Mouse (Mus musculus): Measurements from ENCODE around the gene Ptpn20.

Ptpn20 gene

DNA sequence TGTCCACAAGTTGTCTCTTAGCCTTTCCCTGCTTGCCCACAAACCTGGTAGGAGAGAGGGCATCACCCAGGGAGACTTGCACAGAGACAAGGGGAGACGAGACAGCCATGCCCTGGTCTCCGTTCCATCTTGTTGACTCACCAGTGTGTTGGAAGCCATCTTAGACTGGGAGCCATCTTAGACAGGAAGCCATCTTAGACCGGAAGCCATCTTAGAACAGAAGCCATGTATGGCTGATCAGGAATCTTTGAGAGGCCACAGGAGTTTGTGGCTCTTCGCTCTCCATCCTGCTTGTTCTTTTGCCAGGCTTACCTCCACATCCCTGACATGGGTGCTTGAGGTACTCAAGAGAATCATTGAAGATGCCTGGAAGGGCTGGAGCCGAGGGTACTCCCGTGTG lies 89.0 kb downstream of the Ptpn20 start:
- no peak for DNase-seq

DNA sequence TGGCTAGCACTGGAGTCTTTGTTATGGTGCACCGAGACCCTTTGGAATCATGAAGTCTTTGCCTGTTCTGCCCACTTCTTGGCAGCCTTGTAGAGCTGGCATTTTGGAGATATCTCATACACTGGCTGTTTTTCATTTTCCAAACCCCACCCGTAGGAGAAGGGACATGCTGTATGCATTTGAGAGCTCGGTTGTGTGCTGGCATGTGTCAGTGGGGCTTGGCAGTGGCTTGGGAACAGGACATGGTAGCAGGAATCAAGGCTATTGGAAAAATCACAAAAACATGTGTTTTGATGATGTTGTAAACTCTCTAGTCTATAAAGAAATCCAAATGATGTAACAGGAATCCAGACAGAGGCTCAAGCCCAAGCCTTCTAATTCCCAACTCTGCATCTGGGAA lies 89.7 kb downstream of the Ptpn20 start:
- no peak for DNase-seq

DNA sequence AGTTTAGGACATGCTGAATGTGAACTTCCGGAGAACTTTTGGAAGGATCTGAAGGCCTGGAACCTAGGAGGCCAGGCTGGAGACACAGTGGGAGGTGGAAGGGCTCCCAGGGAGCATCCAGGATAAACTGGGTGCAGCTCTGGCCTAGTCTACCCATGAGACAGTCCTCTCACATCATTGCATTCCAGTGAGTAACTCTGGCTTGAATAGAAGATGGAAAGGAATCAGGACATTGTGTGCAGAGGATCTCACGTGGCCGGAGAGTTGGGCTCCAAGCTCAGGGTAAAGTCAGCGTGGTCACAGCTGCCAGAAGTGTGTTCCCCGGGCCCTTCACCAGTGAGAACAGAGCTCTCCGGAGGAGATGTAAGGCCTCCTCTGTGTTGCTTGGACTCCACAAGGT lies 91.6 kb downstream of the Ptpn20 start:
- DNase-seq: peak in 1 of 2 experiments; percentile 25

DNA sequence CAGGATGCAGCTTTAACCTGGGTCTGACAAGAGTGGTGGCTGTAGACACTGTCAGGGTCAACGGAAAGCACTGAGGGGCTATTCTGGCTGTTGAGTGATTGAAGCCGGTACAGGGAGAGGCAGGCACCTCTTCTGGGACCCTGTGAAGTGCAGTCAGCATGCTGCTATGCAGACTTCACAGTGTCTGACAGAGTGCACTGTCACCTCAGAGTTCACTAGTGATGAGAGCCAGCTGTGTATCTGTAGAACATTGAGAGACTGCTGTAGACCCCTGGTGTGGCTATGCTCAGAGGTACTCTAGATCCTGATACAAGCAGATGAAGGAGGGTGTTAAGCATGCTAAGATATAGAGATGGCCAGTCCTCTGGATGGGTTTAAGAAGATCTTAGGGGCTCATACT lies 93.8 kb downstream of the Ptpn20 start:
- no peak for DNase-seq

DNA sequence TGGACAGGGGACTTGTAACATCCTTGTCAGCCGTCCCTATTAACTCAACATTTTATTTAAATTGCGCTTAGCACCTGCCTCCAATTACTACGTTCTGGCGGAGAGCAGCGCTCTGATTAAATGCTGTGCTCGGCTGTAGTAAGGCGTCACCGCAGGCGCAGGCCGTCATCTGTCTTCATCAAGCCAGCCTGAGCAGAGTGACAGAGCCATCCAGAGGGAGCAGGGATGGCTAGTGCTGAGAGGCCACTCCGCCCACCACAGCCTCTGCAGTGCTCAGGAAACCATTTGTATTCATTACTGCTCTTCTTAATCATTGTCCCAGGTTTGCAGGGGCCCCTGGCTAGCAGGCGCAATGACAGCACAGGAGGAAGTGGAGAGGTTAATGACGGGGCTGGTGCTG lies 94.7 kb downstream of the Ptpn20 start:
- DNase-seq: no peak

DNA sequence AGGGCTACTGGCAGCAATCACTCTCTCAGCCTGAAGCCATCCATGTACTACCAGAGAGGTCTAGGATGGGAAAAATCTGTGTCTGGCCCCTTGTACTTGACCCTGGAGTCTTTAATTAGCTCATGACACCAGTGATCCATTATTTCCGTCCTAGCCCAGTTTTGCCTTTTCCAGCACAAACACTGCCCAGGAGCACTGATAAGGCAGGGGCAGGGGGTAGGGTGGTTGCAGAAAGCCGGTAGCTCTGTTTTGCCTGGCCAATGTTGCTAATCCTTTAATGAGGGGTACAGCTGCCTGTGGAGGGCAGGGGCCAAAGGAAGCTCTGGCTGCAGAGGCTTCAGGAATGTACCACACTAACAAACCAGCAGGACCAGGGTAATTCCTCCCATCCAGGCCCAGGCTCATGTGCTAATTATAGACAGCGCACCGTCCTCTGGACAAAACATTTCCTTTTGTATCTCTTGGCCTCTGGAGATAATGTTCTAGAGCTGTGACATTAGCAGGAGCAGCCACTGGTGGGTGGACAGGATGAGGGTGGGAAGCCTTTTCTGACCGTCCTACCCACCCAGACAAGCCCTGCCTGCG lies 98.5 kb downstream of the Ptpn20 start:
- DNase-seq: peak; percentile 49 to 81

DNA sequence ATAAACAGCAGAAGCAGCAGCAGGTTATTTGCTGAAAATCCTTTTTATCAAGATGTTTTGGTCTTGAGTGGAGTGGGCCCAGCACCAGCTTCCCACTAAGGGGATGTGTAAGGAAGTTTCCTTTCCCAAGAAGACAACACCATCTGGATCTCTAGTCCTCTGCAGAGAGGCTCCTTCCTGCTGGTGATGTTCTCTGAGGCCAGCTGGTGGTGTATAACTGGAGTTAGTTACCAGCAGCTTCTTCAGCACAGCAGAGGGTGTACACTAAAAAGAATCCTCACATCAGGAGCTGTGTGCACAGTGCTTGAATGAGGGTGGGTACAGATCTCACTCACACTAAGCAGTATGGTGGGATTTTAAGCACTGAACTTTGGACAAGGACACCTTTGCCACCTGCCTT lies 100.0 kb downstream of the Ptpn20 start:
- peak in 1 of 2 experiments; percentile 6 for DNase-seq

Data from kidney, postnatal 36 days (tissue).